Mouse (Mus musculus) T-helper 1 cell (primary cell): ENCODE data around the gene Gpr150.

ENCODE experiments used
- in situ Hi-C: fragments of 300-600 bp; cut with MboI, MseI; formaldehyde crosslinking; loops from one replicate; pipeline ENCODE4 v1.15.1; 2025; ENCODE audit warnings: high pct_unique_total_duplicates

Gpr150 gene

GRCm38 (mm10) chr13:76017465-76017864 is 39.3 kb downstream of the Gpr150 start:
- in situ Hi-C loops = loop anchor here (10.0 kb wide), 1 partner anchor 1757 kb away; no protein-coding TSS in a partner anchor

GRCm38 (mm10) chr13:76014511-76014910 is 42.3 kb downstream of the Gpr150 start:
- in situ Hi-C loops = loop anchor here (10.0 kb wide), 1 partner anchor 1760 kb away; no protein-coding TSS in a partner anchor
